Mouse (Mus musculus) bone marrow macrophage, adult 2 months (primary cell): ENCODE results near the gene Abcf3.

Experiments used
- CTCF ChIP-seq: IDR thresholded peaks from 2 replicates; pipeline ENCODE4 v1.5.1; 2012; ENCODE audit warnings: low read depth, mild to moderate bottlenecking, low read length, moderate library complexity
- POLR2A ChIP-seq: IDR thresholded peaks from 2 replicates; pipeline ENCODE4 v1.6.1; 2012; ENCODE audit warnings: mild to moderate bottlenecking, low read depth, low read length, borderline replicate concordance

GRCm38 (mm10) chr16:20517701-20518374 lies 30.5 kb upstream of the Abcf3 start:
- TF ChIP-seq CTCF (no peak), POLR2A (no peak)
